Mouse (Mus musculus): ENCODE measurements around the gene Tfap2e. TPM values are rescaled to one million over a fixed set of nuclear protein-coding genes. Genes with fewer than 3 reads are reported as not detected.

Tfap2e gene
- total and polyA plus RNA-seq, 3 experiments = 0.12 TPM; not detected in 2

DNA sequence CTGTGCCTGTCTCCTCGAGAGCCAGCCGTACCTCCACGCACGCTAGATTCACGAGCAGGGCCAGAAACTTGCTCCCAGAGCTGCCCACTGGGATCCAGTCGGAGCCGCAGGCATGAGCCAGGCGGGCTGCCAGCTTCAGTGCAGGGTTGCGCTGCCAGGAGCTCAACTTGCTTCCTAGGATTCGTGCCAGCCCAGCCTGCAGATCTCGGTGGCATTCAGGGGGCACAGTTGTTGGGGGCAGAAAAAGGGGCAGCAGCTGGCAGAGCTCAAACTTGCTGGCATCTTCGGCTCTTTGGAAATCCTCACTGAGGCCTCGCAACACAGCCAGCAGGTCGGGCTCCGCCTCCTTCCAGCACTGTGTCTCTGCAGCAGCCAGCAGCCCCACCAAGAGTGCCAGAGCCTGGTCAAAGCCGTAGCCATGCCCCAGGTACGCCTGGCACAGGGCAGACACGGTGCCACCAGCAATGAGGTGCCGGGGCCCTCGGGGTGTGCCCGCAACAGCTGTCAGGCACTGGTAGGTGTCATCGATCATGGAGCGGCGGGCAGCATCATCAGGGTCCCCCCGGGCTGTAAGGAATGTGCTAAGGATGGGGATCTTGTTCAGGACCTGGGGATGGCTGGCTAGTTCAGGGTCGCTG lies 14.1 kb upstream of the Tfap2e start:
- TF ChIP-seq CTCF (IDR thresholded peaks at IDR 0.05) (no peak), EP300 (IDR thresholded peaks at IDR 0.05; ENCODE audit: insufficient read depth, low read depth, low read length) (no peak), POLR2A (IDR thresholded peaks at IDR 0.05; ENCODE audit: insufficient read depth, low read depth, low read length) (no peak)
- DNase-seq = peak; percentile 64 to 74
- Histone ChIP-seq H3K27ac (no peak overlapping the region), H3K9ac (ENCODE audit: low read depth, low read length) (no peak overlapping the region), H3K27me3 (ENCODE audit: control insufficient read depth, insufficient read depth, low read length) (no peaks in the 10 kb centered on the region), H3K4me1 (ENCODE audit: control insufficient read depth, insufficient read depth, low read length) (peaks cover 6% of the 10 kb centered on the region), H3K36me3 (ENCODE audit: control insufficient read depth, insufficient read depth, low read length) (no peaks in the 10 kb centered on the region), H3K4me3 (no peak overlapping the region), H3K79me2 (replicated peaks; ENCODE audit: control insufficient read depth, insufficient read depth, low read length) (no peaks in the 10 kb centered on the region)
- 67% methylated on average over 26 of the region's 26 CpGs for WGBS
- intact Hi-C loops (cut with DNase I) = loop anchor here (5.0 to 10.0 kb wide), 2 partner anchors 73 to 215 kb away; partner anchors contain the start of genes Psmb2 and Zmym4

DNA sequence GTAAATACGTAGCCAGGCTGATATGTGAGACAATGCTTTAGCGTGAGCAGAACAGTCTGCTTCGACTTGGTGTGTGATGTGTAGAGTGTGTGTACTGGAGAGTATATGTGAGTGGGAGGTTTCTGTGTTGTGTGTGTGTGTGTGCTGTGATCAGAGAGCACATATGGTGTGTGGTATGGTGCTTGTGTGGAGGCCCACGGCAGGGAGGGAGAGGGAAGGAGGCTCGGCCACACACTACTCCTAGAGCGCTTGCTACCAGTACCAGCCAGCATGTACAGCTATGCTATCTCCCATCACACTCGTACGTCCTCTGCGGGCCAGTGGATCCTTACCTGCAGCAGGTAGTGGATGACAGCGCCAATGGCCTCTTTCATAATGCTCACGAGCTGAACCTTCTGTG lies 13.5 kb upstream of the Tfap2e start:
- Histone ChIP-seq H3K36me3 (ENCODE audit: control insufficient read depth, insufficient read depth, low read length) (no peaks in the 10 kb centered on the region), H3K4me3 (no peak overlapping the region), H3K9ac (ENCODE audit: low read depth, low read length) (no peak overlapping the region), H3K79me2 (replicated peaks; ENCODE audit: control insufficient read depth, insufficient read depth, low read length) (no peaks in the 10 kb centered on the region), H3K4me1 (ENCODE audit: control insufficient read depth, insufficient read depth, low read length) (peaks cover 6% of the 10 kb centered on the region), H3K27me3 (ENCODE audit: control insufficient read depth, insufficient read depth, low read length) (no peaks in the 10 kb centered on the region), H3K27ac (no peak overlapping the region)
- intact Hi-C loops (cut with DNase I) = no loop called here
- 81% methylated on average over 11 of the region's 11 CpGs for WGBS
- TF ChIP-seq CTCF (IDR thresholded peaks at IDR 0.05) (no peak), POLR2A (IDR thresholded peaks at IDR 0.05; ENCODE audit: insufficient read depth, low read depth, low read length) (no peak), EP300 (IDR thresholded peaks at IDR 0.05; ENCODE audit: insufficient read depth, low read depth, low read length) (no peak)
- no peak for DNase-seq

DNA sequence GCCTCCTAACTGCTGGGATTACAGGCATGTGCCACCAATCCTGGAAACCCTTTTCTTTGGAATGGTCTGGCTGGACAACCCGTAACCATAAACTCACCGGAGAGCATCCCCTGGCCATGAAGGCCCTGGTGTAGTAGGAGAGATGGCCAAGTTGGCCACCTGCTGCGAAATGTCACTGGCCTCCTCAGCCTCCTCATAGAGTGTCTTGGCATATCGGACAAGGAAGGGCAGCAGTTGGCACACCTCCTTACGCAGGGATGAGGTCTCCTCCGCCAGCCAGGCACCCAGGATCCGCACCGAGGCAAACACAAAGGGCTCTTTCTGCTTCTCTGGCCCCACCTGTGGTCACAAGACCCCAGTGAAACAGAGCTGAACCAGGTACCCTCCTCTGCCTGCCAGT lies 12.3 kb upstream of the Tfap2e start:
- H3K4me3 ChIP-seq = no peak overlapping the region
- H3K27ac ChIP-seq = no peak overlapping the region
- no peaks in the 10 kb centered on the region for H3K79me2 ChIP-seq (replicated peaks; ENCODE audit: control insufficient read depth, insufficient read depth, low read length)
- intact Hi-C loops (cut with DNase I) = no loop called here
- TF ChIP-seq POLR2A (IDR thresholded peaks at IDR 0.05; ENCODE audit: insufficient read depth, low read depth, low read length) (no peak), CTCF (IDR thresholded peaks at IDR 0.05) (no peak), EP300 (IDR thresholded peaks at IDR 0.05; ENCODE audit: insufficient read depth, low read depth, low read length) (no peak)
- 97% methylated on average over 8 of the region's 8 CpGs for WGBS
- no peaks in the 10 kb centered on the region for H3K36me3 ChIP-seq (ENCODE audit: control insufficient read depth, insufficient read depth, low read length)
- H3K4me1 ChIP-seq (ENCODE audit: control insufficient read depth, insufficient read depth, low read length) = peaks cover 5% of the 10 kb centered on the region; the same call in 1 of the 2 replicates
- no peaks in the 10 kb centered on the region for H3K27me3 ChIP-seq (ENCODE audit: control insufficient read depth, insufficient read depth, low read length)
- no peak for DNase-seq
- H3K9ac ChIP-seq (ENCODE audit: low read depth, low read length) = no peak overlapping the region

DNA sequence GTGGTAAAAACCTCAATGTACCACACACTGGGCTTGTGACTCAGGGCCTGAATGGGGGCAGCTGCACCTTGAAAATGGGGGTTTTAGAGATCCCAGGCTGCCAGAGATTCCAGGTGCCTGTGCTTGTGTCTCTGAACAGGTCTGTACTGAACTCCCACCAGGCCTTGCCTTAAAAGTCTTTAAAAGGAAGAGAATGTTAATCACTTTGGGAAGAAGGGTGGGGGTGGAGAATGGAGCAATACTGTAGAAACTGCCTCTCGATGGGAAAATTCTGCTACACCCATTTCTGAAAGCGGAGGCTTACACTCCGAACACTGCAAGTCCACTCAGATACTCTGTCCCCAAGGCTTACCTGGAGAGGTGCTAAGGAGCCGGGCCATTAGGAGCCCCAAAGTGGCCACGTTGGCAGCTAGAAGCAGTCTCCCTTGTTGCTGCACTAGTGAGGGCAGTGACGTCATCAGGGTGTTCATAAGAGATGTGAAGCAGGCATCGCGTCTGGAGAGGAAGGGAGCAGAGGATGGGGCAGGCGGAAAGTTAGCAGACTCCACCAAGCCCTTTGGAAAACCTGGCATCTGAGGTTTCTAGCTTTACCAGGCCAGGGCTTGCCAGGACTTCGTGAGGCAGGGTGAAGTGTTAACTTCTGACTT lies 10.3 kb upstream of the Tfap2e start:
- peaks cover 2% of the 10 kb centered on the region; the same call in 1 of the 2 replicates for H3K4me1 ChIP-seq (ENCODE audit: control insufficient read depth, insufficient read depth, low read length)
- intact Hi-C loops (cut with DNase I) = no loop called here
- 78% methylated on average over 10 of the region's 10 CpGs for WGBS
- H3K9ac ChIP-seq (ENCODE audit: low read depth, low read length) = no peak overlapping the region
- H3K79me2 ChIP-seq (replicated peaks; ENCODE audit: control insufficient read depth, insufficient read depth, low read length) = no peaks in the 10 kb centered on the region
- H3K36me3 ChIP-seq (ENCODE audit: control insufficient read depth, insufficient read depth, low read length) = no peaks in the 10 kb centered on the region
- H3K4me3 ChIP-seq = no peak overlapping the region
- no peaks in the 10 kb centered on the region for H3K27me3 ChIP-seq (ENCODE audit: control insufficient read depth, insufficient read depth, low read length)
- no peak for DNase-seq
- no peak for TF ChIP-seq CTCF (IDR thresholded peaks at IDR 0.05)
- TF ChIP-seq POLR2A (IDR thresholded peaks at IDR 0.05; ENCODE audit: insufficient read depth, low read depth, low read length) = no peak
- no peak for TF ChIP-seq EP300 (IDR thresholded peaks at IDR 0.05; ENCODE audit: insufficient read depth, low read depth, low read length)
- H3K27ac ChIP-seq = no peak overlapping the region

DNA sequence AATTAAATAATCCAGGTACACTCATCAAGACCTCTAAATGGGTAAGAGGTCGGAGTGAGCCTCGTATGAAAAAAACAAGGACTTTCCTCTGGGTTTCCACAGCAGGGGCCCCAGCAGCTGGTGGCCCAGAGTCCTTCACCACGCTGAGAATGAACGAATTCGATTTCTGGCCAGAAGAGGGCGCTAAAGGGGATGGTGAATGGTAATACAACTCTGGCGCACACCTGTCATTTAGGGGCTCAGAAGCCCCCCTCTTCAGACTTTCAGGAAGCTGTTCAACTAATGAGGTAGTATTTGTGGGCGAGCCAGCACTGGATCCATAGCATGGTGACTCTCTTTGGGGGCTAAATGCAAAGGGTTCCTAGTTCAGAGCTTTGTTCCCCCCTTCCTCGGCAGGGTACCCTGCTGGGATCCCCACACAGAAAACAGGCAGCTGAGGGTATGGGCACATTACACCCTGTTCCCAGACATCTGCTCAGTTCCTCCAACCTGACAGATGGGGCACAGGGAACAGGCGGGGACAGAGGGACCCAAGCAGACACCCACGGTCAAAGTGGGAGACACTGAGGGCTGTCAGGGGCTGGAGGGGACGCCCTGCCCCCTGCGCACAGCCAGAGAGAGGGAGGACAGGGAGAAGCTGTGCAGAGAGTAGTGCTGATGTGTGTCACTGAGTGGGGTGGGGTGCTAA lies 9.6 kb upstream of the Tfap2e start:
- no peaks in the 10 kb centered on the region for H3K79me2 ChIP-seq (replicated peaks; ENCODE audit: control insufficient read depth, insufficient read depth, low read length)
- TF ChIP-seq CTCF (IDR thresholded peaks at IDR 0.05) (peak; percentile 80), EP300 (IDR thresholded peaks at IDR 0.05; ENCODE audit: insufficient read depth, low read depth, low read length) (no peak)
- peaks cover 2% of the 10 kb centered on the region; the same call in 1 of the 2 replicates for H3K4me1 ChIP-seq (ENCODE audit: control insufficient read depth, insufficient read depth, low read length)
- intact Hi-C loops (cut with DNase I) = loop anchor here (2.0 kb wide), 1 partner anchor 95 kb away; no protein-coding TSS in a partner anchor
- 53% methylated on average over 13 of the region's 13 CpGs for WGBS
- H3K4me3 ChIP-seq = no peak overlapping the region
- DNase-seq = peak; percentile 37 to 59
- H3K27ac ChIP-seq = no peak overlapping the region
- no peaks in the 10 kb centered on the region for H3K36me3 ChIP-seq (ENCODE audit: control insufficient read depth, insufficient read depth, low read length)
- H3K27me3 ChIP-seq (ENCODE audit: control insufficient read depth, insufficient read depth, low read length) = no peaks in the 10 kb centered on the region
- no peak overlapping the region for H3K9ac ChIP-seq (ENCODE audit: low read depth, low read length)
